Mouse (Mus musculus) layer of hippocampus, adult 18-20 months (tissue): ENCODE results near the gene Speer4f2. TPM values are rescaled to one million over a fixed set of nuclear protein-coding genes. Genes with fewer than 3 reads are reported as not detected.
"Not testable (repeated sequence)": the region's sequence is repeated elsewhere in the genome, so short reads cannot be mapped to it uniquely, and the experiment has no call there.

Source experiments
- DNase-seq, 2 experiments: peaks; one replicate each; pipeline ENCODE4 v3.0.0; 2022; ENCODE audit warnings: low spot score in 2 of 2
- long read RNA-seq: library from polyadenylated mRNA; stranded (forward); transcript quantifications from one replicate; pipeline ENCODE4 v2.0.0, GENCODE M21; 2021
- total RNA-seq, 2 experiments: library from RNA; stranded (reverse); gene quantifications; 2 replicates each; pipeline ENCODE4 v1.2.3; 2021

Speer4f2 gene
- not detected for total RNA-seq
- long read RNA-seq: 0 reads

DNA sequence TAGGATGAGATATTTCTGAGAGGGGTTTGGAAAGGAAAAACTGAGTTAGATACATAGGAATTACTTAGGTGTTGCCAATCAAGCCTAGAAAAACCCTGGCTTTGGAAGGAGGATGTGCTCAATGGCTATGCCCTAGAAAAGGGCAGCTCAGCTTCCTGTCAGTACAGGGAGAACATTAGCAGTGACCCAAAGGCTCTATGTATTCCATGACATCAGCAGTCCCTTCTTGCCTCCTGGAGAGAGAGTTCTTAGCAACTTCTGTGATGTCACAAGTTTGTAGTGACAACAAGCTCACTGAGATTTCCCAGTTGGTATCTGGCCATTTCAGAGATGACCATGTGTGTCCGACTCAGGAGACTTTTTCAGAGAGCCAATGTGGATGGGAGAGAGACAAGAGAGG is at the start of gene Speer4f2:
Gene Speer4f2 (plus strand): TSS at position 301 of the 400 bp plus-strand sequence.
- DNase-seq: not testable (repeated sequence)

- DNase-seq: no peak
Measured at GRCm38 (mm10) chr5:17328946-17329566, 43.9 kb upstream of the Speer4f2 start.

DNA sequence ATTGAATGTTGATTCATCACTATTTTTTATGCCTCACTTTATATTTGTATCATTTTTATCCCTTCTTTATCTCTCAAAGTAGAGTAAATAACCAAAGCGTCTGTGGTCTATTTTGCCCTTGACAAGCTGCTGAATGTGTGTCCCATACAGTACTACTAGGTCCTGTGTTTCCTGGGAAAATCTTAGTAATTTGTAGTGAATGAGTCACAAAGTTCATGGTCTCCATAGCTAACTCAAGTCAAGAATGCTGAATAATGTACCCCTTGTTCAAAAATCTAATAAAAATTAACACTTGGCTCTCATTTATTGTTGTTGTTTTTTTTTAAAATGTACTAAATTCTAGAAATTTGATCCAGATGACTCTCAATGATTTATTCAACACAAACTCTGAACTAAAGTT is 38.1 kb upstream of the Speer4f2 start:
- DNase-seq: no peak

DNA sequence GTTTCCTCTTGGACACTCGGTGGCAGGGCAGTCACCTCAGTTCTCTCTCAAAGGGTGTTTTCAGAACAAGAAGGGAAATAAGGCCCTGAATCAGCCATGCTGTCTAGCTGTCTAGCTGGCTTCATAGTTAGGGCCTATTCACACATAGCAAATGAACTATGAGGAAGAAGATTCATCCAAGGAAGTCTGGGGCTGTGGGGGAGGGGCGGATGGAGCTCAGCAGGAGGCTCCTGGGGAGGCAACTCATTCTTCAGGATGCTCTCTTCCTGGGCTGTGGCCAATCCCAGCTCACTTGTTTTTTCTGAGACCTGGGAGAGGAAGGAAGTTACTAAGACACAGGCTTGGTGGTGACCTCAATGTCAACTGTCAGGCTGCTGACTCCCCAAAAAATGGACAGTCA is 27.2 kb upstream of the Speer4f2 start:
- DNase-seq: not testable (repeated sequence)

DNA sequence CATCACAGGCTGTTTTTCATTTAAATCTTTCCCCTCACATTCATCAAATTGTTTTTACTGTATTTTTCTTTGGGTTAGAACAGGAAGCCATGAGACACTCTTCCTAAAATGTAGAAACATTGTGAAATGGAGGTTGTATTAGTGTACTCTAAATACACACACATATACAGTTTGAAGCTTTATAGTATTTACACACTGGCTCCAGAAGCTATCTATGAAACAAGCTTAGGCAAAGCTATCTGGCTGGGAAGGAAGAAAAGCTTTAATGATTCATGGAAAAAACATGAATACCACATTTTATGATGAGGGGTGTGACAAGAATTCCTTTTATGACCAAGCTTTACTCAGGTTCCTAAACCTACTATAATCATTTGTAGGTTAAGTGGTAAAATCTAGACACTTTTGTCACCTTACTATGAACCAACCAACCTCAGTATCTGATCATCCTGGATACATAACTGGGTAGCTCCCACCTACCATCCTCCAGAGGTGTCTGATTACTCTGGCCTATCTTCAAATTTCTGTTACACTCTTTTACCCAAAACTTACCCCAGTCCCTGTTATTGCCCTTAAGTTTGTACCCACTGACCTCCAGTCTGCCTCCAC is 13.5 kb upstream of the Speer4f2 start:
- DNase-seq: no peak

DNA sequence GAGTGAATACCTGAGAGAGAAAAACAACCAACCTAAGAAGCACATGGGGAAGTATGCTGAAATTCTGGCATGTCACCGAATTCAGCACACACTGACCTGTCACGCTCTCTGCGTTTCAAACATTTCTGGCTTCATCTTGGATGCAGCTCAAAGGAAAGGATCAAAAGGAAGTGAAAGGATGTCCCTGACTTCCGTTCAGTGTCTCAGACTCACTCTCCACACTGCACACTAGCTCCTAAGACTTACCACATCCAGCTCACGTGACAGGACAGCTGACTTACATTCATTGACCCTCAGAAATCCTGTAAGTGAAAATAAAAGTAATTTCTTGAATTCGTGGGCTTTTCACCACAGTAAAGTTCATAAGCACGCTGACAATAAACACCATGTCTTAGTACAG is 16.9 kb downstream of the Speer4f2 start:
- no peak for DNase-seq

- no peak for DNase-seq
Measured at GRCm38 (mm10) chr5:17391207-17391606, 18.2 kb downstream of the Speer4f2 start.

DNA sequence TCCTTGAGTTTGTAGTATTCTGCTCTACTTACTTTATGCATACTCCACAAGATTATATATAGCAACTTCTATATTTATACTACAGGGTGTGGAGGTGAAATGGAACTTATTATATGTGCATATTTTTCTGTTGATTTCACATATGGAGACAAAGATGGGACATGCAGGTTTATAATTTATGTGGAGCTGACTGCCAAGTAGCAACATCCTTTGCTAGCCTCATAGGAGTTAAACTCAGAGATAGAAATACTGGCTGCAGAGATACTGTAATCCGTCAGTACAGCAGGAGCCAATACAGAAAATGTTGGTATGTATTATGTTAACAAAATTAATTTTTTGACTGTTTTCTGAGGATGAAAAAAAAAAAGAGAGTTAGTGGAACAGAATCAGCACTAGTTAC is 27.6 kb downstream of the Speer4f2 start:
- DNase-seq: no peak

- no peak for DNase-seq
Measured at GRCm38 (mm10) chr5:17401206-17402077, 28.5 kb downstream of the Speer4f2 start.

- no peak for DNase-seq
Measured at GRCm38 (mm10) chr5:17402330-17403125, 29.5 kb downstream of the Speer4f2 start.

GRCm38 (mm10) chr5:17403584-17403983 is 30.6 kb downstream of the Speer4f2 start:
- DNase-seq: no peak

- no peak for DNase-seq
Measured at GRCm38 (mm10) chr5:17408924-17409660, 36.1 kb downstream of the Speer4f2 start.

GRCm38 (mm10) chr5:17417201-17417600 is 44.2 kb downstream of the Speer4f2 start:
- DNase-seq: no peak

- peak; percentile 1 to 48 for DNase-seq
Measured at GRCm38 (mm10) chr5:17419215-17419820, 46.3 kb downstream of the Speer4f2 start.

DNA sequence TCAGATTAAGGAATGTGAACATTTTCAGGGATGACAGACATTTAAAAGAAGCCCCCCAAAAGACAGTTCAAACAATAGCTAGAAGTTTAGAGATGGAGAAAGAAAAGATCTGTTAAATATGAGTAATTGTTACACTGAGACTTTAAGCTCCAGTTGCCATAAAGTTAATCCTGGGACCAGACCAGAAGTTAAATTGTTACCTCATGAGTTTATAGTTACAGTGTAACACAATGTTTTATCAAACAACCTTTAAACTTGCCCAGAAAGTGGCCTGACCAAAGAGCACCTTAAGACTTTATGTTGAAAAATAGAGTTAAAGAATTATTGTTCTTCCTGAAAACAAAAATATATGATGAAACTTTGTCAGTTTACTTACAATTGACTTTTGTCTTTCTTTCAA is 46.9 kb downstream of the Speer4f2 start:
- no peak for DNase-seq

DNA sequence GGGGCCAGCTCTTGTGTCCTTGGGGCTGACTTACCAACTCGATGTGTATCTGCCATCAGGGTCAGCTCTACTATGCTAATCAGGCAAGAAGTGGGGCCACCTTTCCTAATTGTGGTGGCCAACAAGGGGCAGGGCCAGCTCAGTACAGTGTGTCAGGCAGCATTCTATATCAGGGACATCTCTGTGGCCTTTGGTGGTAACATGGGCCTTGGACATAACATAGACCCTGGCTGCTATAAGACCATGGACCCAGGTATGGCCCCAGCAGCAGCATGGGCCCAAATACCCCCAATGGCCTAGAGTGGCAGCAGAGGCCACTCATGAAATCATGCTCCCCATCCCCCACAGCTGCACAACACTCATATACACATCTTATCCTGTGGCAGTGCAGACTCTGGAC is 49.2 kb downstream of the Speer4f2 start:
- no peak for DNase-seq

DNA sequence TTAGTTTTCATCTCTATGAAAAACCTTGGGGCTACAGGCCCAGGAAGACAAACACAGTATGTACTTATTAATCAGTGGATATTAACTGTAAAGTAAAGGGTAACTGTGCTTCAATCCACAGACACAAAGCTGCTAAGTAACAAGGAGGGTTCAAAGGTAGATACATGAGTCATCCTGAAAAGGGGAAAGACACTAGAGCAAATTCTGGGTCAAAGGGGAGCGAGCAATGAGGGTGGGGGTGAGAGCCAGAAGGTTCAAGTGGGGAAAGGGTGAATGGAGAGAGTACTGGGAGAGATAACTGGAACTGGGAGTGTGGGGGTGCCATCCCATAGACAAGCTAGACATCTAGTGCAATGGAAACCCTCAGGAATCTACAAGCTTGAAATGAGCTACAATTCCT is 54.0 kb downstream of the Speer4f2 start:
- no peak for DNase-seq
